Mouse (Mus musculus): ENCODE results near the gene Olfr1255.

GRCm38 (mm10) chr2:89848105-89848504 is 36.3 kb downstream of the Olfr1255 start, which contains the start of gene Olfr48:
- TF ChIP-seq CTCF (IDR thresholded peaks at IDR 0.05; ENCODE audit: low read depth) (no peak), EP300 (IDR thresholded peaks at IDR 0.05; ENCODE audit: low read depth) (no peak)
